Mouse (Mus musculus) MEL (cell line): ENCODE measurements at regions not wholly inside any gene's neighbourhood (a gene's known extent, or its start where the extent isn't known, plus 50 kb on each side); places are given as distances from the start of the nearest gene placed in this dataset.

Experiments
- DNase-seq: peaks from one replicate; pipeline ENCODE4 v3.0.0; 2011; ENCODE audit warnings: low read depth, low spot score
- H3K27ac ChIP-seq: 2 replicates; pipeline ENCODE4 v1.5.1; 2012; ENCODE audit warnings: low read depth, mild to moderate bottlenecking, control low read depth, low read length, moderate library complexity; ENCODE audit not compliant: control insufficient read depth
- H3K27me3 ChIP-seq, 2 experiments: fragments of 150-350 bp in 1 of 2; sonication (generic) in 1 of 2; 2 replicates each; pipeline ENCODE4 v1.6.1; 2012; ENCODE audit warnings: low read length in 2 of 2, mild to moderate bottlenecking in 2 of 2, improper control_type of control experiment in 1 of 2, moderate library complexity in 1 of 2; ENCODE audit not compliant: insufficient read depth in 2 of 2, control insufficient read depth in 1 of 2
- H3K36me3 ChIP-seq, 2 experiments: 2 replicates each; pipeline ENCODE4 v1.6.1; 2012 to 2014; ENCODE audit warnings: low read length in 2 of 2, improper control_type of control experiment in 1 of 2, inconsistent platforms in 1 of 2, mild to moderate bottlenecking in 1 of 2; ENCODE audit not compliant: insufficient read depth in 2 of 2, control insufficient read depth in 1 of 2
- H3K4me1 ChIP-seq, 2 experiments: fragments of 150-350 bp in 1 of 2; sonication (generic) in 1 of 2; 2 replicates each; pipeline ENCODE4 v1.6.1; 2012; ENCODE audit warnings: low read length in 2 of 2, improper control_type of control experiment in 1 of 2, mild to moderate bottlenecking in 1 of 2; ENCODE audit not compliant: insufficient read depth in 2 of 2, control insufficient read depth in 1 of 2
- H3K4me3 ChIP-seq, 2 experiments: fragments of 150-350 bp in 1 of 2; sonication (generic) in 1 of 2; 2 replicates each; pipeline ENCODE4 v1.5.1; 2012; ENCODE audit warnings: low read depth in 2 of 2, low read length in 2 of 2, mild to moderate bottlenecking in 2 of 2, moderate library complexity in 2 of 2, control low read depth in 1 of 2, improper control_type of control experiment in 1 of 2; ENCODE audit not compliant: control insufficient read depth in 1 of 2, insufficient read depth in 1 of 2
- H3K79me2 ChIP-seq: 2 replicates; pipeline ENCODE4 v1.6.1; 2012; ENCODE audit warnings: mild to moderate bottlenecking, low read length, moderate library complexity; ENCODE audit not compliant: control insufficient read depth, poor library complexity, insufficient read depth
- H3K9ac ChIP-seq: 2 replicates; pipeline ENCODE4 v1.6.1; 2012; ENCODE audit warnings: low read depth, mild to moderate bottlenecking, control low read depth, low read length, moderate library complexity; ENCODE audit not compliant: control insufficient read depth, poor library complexity, severe bottlenecking
- H3K9me3 ChIP-seq: fragments of 150-350 bp; sonication (generic); replicated peaks from 2 replicates; pipeline ENCODE4 v1.6.1; 2012; ENCODE audit warnings: mild to moderate bottlenecking, low read length, improper control_type of control experiment, moderate library complexity; ENCODE audit not compliant: insufficient read depth
- BHLHE40 ChIP-seq: IDR thresholded peaks from 2 replicates; pipeline ENCODE4 v1.6.1; 2012; ENCODE audit warnings: low read depth, mild to moderate bottlenecking, inconsistent platforms, low read length, improper control_type of control experiment, borderline replicate concordance
- CHD2 ChIP-seq: IDR thresholded peaks from 2 replicates; pipeline ENCODE4 v1.6.1; 2011; ENCODE audit warnings: low read length, improper control_type of control experiment
- CTCF ChIP-seq, 3 experiments: IDR thresholded peaks in 2 of 3; conservative IDR thresholded peaks in 1 of 3; 2 replicates each; pipeline ENCODE4 v1.5.1; 2011 to 2012; ENCODE audit warnings: low read length in 3 of 3, low read depth in 2 of 3, mild to moderate bottlenecking in 2 of 3, improper control_type of control experiment in 1 of 3, inconsistent platforms in 1 of 3, mixed read lengths in 1 of 3, moderate library complexity in 1 of 3; ENCODE audit not compliant: control insufficient read depth in 1 of 3, insufficient read depth in 1 of 3, poor library complexity in 1 of 3, severe bottlenecking in 1 of 3
- E2F4 ChIP-seq: IDR thresholded peaks from 2 replicates; pipeline ENCODE4 v1.6.1; 2011; ENCODE audit warnings: low read depth, low read length, improper control_type of control experiment, borderline replicate concordance
- ELF1 ChIP-seq: IDR thresholded peaks from 2 replicates; pipeline ENCODE4 v1.6.1; 2014; ENCODE audit warnings: low read depth, mild to moderate bottlenecking, inconsistent platforms, low read length, improper control_type of control experiment, moderate library complexity
- EP300 ChIP-seq, 2 experiments: IDR thresholded peaks; 2 replicates each; pipeline ENCODE4 v1.6.1; 2011; ENCODE audit warnings: improper control_type of control experiment in 2 of 2, low read length in 2 of 2, low read depth in 1 of 2, mild to moderate bottlenecking in 1 of 2
- ETS1 ChIP-seq: IDR thresholded peaks from 2 replicates; pipeline ENCODE4 v1.6.1; 2012; ENCODE audit warnings: low read depth, mild to moderate bottlenecking, inconsistent platforms, low read length, improper control_type of control experiment, moderate library complexity
- GABPA ChIP-seq: IDR thresholded peaks from 2 replicates; pipeline ENCODE4 v1.6.1; 2012; ENCODE audit warnings: low read depth, mild to moderate bottlenecking, inconsistent platforms, low read length, improper control_type of control experiment, moderate library complexity
- GATA1 ChIP-seq: IDR thresholded peaks from 2 replicates; pipeline ENCODE4 v1.6.1; 2011; ENCODE audit warnings: low read depth, low read length, improper control_type of control experiment
- HCFC1 ChIP-seq: IDR thresholded peaks from 2 replicates; pipeline ENCODE4 v1.6.1; 2012; ENCODE audit warnings: low read depth, mild to moderate bottlenecking, inconsistent platforms, low read length, improper control_type of control experiment, moderate library complexity
- JUND ChIP-seq: IDR thresholded peaks from 2 replicates; pipeline ENCODE4 v1.6.1; 2011; ENCODE audit warnings: low read depth, mild to moderate bottlenecking, improper control_type of control experiment, low read length
- KAT2A ChIP-seq: conservative IDR thresholded peaks from 2 replicates; pipeline ENCODE4 v1.6.1; 2012; ENCODE audit warnings: low read depth, low read length, improper control_type of control experiment, inconsistent platforms
- MAX ChIP-seq: IDR thresholded peaks from 2 replicates; pipeline ENCODE4 v1.6.1; 2011; ENCODE audit warnings: low read length, improper control_type of control experiment
- MEF2A ChIP-seq: IDR thresholded peaks from 2 replicates; pipeline ENCODE4 v1.6.1; 2014; ENCODE audit warnings: low read depth, mild to moderate bottlenecking, inconsistent platforms, low read length, improper control_type of control experiment; ENCODE audit not compliant: poor library complexity, insufficient replicate concordance, severe bottlenecking; ENCODE audit errors: extremely low read depth
- MXI1 ChIP-seq: IDR thresholded peaks from 2 replicates; pipeline ENCODE4 v1.6.1; 2011; ENCODE audit warnings: mild to moderate bottlenecking, low read depth, low read length, improper control_type of control experiment
- NELFE ChIP-seq: IDR thresholded peaks from 2 replicates; pipeline ENCODE4 v1.6.1; 2011; ENCODE audit warnings: low read depth, low read length, improper control_type of control experiment
- POLR2A ChIP-seq, 2 experiments: IDR thresholded peaks; 2 replicates each; pipeline ENCODE4 v1.6.1; 2011 to 2012; ENCODE audit warnings: low read length in 2 of 2, mild to moderate bottlenecking in 2 of 2, control low read depth in 1 of 2, improper control_type of control experiment in 1 of 2, low read depth in 1 of 2, moderate library complexity in 1 of 2; ENCODE audit not compliant: control insufficient read depth in 1 of 2, insufficient read depth in 1 of 2, poor library complexity in 1 of 2
- RAD21 ChIP-seq: IDR thresholded peaks from 2 replicates; pipeline ENCODE4 v1.6.1; 2011; ENCODE audit warnings: mild to moderate bottlenecking, low read depth, low read length, improper control_type of control experiment
- SIN3A ChIP-seq: IDR thresholded peaks from 2 replicates; pipeline ENCODE4 v1.6.1; 2012; ENCODE audit warnings: low read length, improper control_type of control experiment, inconsistent platforms
- SMC3 ChIP-seq: IDR thresholded peaks from 2 replicates; pipeline ENCODE4 v1.6.1; 2011; ENCODE audit warnings: low read depth, low read length, improper control_type of control experiment
- TBP ChIP-seq: IDR thresholded peaks from 2 replicates; pipeline ENCODE4 v1.8.0; 2011; ENCODE audit warnings: low read depth, low read length, improper control_type of control experiment
- TCF12 ChIP-seq: IDR thresholded peaks from 2 replicates; pipeline ENCODE4 v1.6.1; 2014; ENCODE audit warnings: low read depth, mild to moderate bottlenecking, inconsistent platforms, low read length, improper control_type of control experiment, moderate library complexity
- UBTF ChIP-seq: IDR thresholded peaks from 2 replicates; pipeline ENCODE4 v1.6.1; 2012; ENCODE audit warnings: low read depth, mild to moderate bottlenecking, inconsistent platforms, low read length, improper control_type of control experiment, moderate library complexity, borderline replicate concordance; ENCODE audit not compliant: insufficient read depth
- USF1 ChIP-seq: IDR thresholded peaks from 2 replicates; pipeline ENCODE4 v1.6.1; 2014; ENCODE audit warnings: low read depth, mild to moderate bottlenecking, inconsistent platforms, low read length, improper control_type of control experiment, moderate library complexity
- USF2 ChIP-seq, 2 experiments: IDR thresholded peaks; 2 replicates each; pipeline ENCODE4 v1.6.1; 2011 to 2012; ENCODE audit warnings: improper control_type of control experiment in 2 of 2, low read length in 2 of 2, borderline replicate concordance in 1 of 2, inconsistent platforms in 1 of 2, low read depth in 1 of 2, mild to moderate bottlenecking in 1 of 2; ENCODE audit not compliant: insufficient read depth in 1 of 2
- ZC3H11A ChIP-seq: IDR thresholded peaks from 2 replicates; pipeline ENCODE4 v1.6.1; 2012; ENCODE audit warnings: low read depth, mild to moderate bottlenecking, inconsistent platforms, low read length, improper control_type of control experiment
- ZMIZ1 ChIP-seq: IDR thresholded peaks from 2 replicates; pipeline ENCODE4 v1.6.1; 2012; ENCODE audit warnings: low read depth, mild to moderate bottlenecking, inconsistent platforms, low read length, improper control_type of control experiment, moderate library complexity
- ZNF384 ChIP-seq: IDR thresholded peaks from 2 replicates; pipeline ENCODE4 v1.6.1; 2012; ENCODE audit warnings: low read depth, mild to moderate bottlenecking, inconsistent platforms, low read length, improper control_type of control experiment

DNA sequence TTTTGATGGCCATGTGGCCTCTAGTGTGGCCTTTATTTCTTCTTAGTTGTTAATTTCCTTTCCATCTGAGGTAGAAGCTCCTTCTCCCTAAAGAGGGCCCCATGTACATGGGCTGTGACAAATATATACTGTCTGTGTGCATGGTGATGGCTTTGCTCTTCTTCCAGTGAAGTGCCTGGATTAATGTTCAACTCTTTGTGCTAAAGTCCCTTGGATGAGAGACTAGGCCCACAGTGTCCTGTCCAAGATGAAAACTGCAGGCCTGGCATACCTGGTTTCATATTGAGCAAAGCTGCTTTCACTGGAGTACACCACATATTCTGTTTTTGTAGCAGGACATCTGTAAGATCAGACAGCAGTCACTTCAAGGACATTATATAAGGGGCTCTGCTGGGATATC lies 127.6 kb upstream of the Il12b start:
- no peak overlapping the region for H3K9ac ChIP-seq
- no peaks in the 10 kb centered on the region for H3K27me3 ChIP-seq
- TF ChIP-seq ZMIZ1 (no peak), UBTF (no peak), SMC3 (no peak), ELF1 (no peak), RAD21 (no peak), BHLHE40 (no peak), ETS1 (no peak), E2F4 (no peak), MAX (no peak), ZC3H11A (no peak), USF1 (no peak), JUND (no peak), TCF12 (no peak), ZNF384 (no peak), GABPA (no peak)
- H3K27ac ChIP-seq, result no peak overlapping the region
- no peaks in the 10 kb centered on the region for H3K4me1 ChIP-seq
- H3K36me3 ChIP-seq, result no peaks in the 10 kb centered on the region
- DNase-seq, result no peak
- no peak overlapping the region for H3K4me3 ChIP-seq
- no peaks in the 10 kb centered on the region for H3K9me3 ChIP-seq
- no peaks in the 10 kb centered on the region for H3K79me2 ChIP-seq

DNA sequence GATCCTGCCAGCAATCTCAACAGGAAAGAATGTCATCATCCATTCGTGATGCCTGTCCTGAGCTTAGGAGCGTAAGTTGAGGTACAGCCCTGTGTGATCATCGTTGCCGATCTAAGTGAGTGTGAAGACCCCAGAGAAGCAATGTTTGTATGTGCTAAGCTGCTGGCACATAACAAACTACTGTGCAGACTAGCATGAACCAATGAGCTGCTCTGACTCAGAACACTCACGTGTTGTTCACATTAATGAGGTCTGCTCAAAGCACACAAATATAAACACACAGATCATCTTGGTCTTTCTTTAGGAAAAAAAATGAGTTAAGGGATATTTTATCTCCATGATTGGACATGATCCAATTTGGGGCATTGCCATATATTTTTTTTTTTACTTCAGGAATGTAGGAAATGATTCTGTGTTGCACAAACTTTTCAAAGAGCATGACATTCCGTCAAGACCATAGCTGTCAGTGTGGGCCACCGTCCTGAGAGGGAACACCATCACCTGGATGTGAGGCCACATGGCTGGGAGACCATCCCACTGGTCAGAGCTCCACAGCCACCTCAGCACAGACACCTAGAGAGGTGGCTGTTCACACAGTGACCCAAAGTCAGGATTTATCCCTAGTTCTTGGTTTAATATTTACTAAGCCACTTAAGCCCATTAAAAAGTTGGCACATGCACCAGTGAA lies 121.2 kb upstream of the Il12b start:
- H3K79me2 ChIP-seq, result no peaks in the 10 kb centered on the region
- no peaks in the 10 kb centered on the region for H3K4me1 ChIP-seq
- DNase-seq, result no peak
- H3K27me3 ChIP-seq, result no peaks in the 10 kb centered on the region
- no peak overlapping the region for H3K4me3 ChIP-seq
- H3K9ac ChIP-seq, result no peak overlapping the region
- H3K9me3 ChIP-seq, result no peaks in the 10 kb centered on the region
- no peak overlapping the region for H3K27ac ChIP-seq
- H3K36me3 ChIP-seq, result no peaks in the 10 kb centered on the region
- TF ChIP-seq CTCF (IDR thresholded peaks at IDR 0.05 in 2 of 3, conservative IDR thresholded peaks at IDR 0.05 in 1 of 3; ENCODE audit: control insufficient read depth in 1 of 3, insufficient read depth in 1 of 3, low read depth in 2 of 3, low read length in 3 of 3, poor library complexity in 1 of 3, severe bottlenecking in 1 of 3) (no peak), CHD2 (no peak), MXI1 (no peak), NELFE (no peak), ETS1 (no peak), TBP (no peak), SIN3A (no peak), SMC3 (no peak), USF2 (IDR thresholded peaks at IDR 0.05; ENCODE audit: borderline replicate concordance in 1 of 2, insufficient read depth in 1 of 2, low read depth in 1 of 2, low read length in 2 of 2) (no peak), HCFC1 (no peak), POLR2A (IDR thresholded peaks at IDR 0.05; ENCODE audit: control insufficient read depth in 1 of 2, insufficient read depth in 1 of 2, low read depth in 1 of 2, low read length in 2 of 2, poor library complexity in 1 of 2) (no peak), TCF12 (no peak), ZMIZ1 (no peak), RAD21 (no peak), ZNF384 (no peak), GATA1 (no peak), KAT2A (no peak), EP300 (IDR thresholded peaks at IDR 0.05; ENCODE audit: low read depth in 1 of 2, low read length in 2 of 2) (no peak), MEF2A (no peak)
